Mouse (Mus musculus): ENCODE data around the gene Efcab9.
"Not testable (repeated sequence)": the region's sequence is repeated elsewhere in the genome, so short reads cannot be mapped to it uniquely, and the experiment has no call there.

Efcab9 gene

DNA sequence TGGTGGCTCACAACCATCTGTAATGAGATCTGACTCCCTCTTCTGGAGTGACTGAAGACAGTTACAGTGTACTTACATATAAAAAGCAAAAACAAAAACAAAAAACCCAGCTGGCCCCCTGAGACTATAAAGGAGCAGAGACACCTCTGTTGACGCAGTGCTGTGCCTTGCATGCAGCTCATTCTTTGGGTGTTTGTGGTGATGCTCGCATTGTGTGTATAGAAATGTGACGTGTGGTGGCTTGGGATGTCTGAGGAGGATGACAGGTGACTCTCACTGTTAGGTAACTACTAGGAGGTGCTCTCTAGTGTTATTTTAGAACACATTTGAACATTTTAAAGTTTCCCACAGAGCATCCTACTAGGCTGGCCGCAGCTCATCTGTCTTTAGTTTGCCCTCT lies 3.8 kb upstream of the Efcab9 start:
- DNase-seq, result no peak

DNA sequence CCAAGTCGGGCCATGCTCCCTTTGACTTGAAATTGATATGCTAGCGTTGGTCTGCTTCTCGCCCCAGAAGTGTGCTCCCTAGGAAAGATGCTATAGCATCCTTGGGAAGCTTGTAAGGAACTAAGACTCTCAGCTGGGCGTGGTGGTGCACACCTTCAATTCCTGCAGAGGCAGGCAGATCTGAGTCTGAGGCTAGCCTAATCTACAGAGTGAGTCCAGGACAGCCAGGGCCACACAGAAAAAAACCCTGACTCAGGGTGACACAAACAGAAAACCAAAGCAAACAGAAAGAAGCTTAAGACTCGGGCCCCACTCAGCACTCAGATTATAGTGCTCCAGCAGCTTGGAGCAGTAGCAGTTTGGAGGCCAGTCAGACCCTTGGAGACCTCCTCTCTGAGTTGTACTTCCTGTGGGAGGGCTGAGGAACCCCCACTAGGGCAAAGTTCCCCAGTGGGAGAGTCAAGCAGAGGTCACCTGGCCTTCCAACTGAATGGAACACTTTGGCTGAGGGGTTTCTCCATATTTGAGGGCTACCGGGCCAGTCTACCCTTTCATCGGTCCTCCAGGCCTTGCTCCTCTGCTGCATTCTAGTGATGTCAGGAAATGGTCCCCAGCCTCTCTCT lies 2.7 kb upstream of the Efcab9 start:
- DNase-seq, result no peak

DNA sequence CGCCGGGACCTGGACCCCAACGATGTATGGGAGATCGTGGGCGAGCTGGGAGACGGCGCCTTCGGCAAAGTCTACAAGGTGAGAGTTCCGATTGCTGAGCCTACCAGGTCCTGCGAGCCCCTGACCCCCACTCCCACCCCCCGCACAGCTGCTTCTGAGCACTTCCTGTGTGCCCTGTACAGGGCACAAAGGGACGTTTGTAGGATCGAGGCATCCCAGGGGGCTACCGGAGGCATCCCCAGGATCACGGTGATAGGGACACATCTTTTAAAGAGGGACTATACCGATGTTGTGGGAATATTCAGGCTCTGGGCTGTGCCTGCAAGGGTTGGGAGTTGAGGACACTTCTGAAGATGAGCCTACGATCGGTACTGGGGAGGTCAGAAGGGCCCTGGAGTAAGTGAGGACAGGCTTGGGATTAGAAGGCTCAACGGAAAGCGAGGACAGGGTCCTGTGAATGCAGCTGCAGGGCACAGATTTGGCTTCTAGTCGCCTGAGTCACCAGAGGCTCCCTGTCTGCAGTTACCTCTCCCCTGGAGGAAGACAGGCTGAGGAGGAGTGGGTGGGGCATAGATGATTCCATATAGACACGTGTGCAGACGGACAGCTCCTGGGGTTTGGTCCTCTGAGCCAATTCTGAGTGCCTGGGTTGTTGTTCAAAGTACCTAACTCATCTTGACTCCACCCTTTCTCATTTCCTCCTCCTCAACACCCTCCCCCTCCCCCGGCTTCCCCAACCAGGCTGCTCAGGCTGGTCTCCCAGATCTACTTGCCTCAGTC lies 1.8 kb upstream of the Efcab9 start:
- DNase-seq, result peak in 1 of 2 experiments; percentile 29

DNA sequence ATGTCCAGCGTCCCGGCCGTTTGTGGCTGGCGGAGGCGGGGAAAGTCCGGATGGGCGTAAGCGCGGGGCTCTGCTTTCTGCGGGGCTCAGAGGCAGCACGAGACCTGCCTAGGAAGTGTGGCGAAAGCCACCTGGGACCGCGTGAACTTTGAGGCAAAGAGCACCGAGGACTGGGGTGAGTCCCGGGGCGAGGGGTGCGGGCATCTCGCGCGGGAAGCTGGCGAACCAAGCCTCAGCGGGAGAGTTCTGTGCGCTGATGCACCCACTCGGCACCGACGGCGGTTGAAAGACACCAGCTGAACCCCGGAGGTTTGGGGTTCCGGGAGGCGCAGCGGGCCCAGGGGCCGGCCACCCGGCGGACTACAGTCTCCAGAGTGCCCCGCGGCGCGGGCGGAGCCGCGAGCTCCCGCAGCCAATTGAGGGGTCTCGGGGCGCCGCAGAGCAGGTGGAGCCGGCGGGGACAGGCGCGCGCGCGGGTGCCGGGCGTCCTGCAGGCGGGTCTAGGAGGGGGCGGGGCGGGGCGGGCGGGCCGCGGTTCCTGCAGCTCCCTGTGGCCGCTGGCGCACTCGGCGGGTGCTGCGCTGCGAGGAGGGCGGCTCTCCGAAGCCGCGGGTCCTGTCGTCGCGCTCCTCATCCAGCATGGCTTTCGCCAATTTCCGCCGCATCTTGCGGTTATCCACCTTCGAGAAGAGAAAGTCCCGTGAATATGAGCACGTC lies 1.0 kb upstream of the Efcab9 start, which contains the start of gene Stk10:
TSS of gene Stk10 (plus strand) at position 541 of the 717 bp plus-strand sequence.
- DNase-seq, result peak; percentile 89 to 90

DNA sequence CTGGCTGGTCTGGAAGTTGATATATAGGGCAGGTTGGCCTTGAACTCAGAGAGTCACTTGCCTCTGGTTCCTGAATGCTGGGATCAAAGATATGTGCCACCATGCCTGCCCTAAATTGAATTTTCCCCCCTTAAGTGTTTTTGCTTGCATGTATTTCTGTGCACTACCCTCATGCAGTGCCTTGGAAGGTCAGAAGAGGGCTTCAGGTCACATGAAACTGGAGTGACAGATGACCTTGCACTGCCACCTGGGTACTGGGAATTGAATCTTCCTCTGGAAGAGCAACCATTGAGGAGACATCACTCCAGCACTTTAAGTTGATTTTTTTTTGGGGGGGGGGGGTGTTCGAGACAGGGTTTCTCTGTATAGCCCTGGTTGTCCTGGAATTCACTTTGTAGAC lies 1.7 kb downstream of the Efcab9 start:
- DNase-seq, result no peak

DNA sequence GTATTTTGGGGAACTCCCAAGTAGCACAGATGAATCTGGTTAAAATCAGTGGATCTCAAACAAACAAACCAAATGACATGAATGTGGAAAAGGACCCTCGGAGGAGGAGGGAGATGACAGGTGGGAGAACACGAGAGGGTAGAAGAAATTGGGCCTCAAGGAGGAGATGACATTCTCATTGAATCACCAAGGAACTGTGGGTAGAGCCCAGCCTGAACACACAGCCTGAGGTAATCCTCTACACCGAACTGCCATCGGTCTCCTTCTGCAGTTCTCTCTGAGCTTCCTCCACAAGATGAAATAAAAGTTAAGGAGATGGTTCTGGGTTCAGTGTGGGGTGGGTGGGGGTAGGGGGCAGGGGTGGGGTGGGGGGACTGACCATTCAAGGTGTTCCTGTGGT lies 4.9 kb downstream of the Efcab9 start:
- no peak for DNase-seq

DNA sequence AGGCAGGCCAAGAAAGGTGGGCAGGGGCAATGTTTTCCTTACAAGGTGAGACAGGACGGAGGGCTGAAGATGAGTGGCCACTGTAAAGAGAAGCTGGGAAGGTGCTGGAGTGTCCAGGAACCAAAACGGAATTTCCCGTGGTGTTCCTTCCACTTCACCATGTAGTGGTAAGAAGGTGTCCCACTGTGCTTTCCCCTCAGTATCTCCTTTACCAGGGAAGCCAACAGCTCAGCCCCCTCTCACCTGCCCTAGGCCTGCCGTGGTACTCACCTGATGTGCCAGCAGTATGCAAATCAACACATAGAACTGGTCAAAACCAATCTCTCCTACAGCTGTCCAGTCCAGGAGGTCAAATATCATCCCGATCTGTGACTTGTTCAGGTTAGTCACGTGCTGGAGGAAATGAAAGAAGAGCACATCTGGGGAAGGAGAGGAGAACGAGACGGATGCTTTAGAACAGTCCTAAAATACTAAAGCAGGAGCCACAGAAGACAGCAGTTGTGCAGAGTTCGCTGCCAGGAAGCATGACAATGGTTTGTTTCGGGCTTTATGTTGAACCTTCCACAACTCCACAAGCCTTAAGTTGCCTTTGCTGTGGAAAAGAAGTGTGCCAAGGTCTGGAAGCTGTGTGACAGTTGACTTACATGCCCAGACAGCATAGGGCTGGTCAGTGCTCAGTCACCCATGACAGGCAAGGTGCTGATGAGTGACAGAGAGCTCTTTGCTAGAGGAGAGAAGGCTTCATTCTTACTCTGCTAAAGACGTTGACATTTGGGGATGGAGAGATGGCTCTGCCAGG lies 7.6 kb downstream of the Efcab9 start:
- DNase-seq, result no peak

DNA sequence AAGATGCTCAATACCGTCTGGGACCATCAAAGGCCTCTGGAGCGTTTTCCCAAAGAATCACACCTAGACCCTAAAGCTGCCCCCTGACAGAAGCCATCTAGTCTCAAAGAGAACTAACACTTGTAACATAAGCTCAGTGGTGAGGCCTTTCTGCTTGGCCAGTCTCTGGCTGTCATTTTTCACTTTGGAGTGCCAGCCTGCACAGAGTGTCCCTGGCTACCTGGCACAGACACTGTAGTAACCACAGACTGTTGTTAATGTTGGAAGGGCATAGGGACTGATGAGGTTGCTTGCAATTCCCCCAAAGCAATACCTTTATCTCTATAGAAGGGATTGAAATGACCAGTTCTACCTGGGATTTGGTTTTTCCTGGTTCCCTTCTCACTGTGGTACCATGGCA lies 10.6 kb downstream of the Efcab9 start:
- no peak for DNase-seq

DNA sequence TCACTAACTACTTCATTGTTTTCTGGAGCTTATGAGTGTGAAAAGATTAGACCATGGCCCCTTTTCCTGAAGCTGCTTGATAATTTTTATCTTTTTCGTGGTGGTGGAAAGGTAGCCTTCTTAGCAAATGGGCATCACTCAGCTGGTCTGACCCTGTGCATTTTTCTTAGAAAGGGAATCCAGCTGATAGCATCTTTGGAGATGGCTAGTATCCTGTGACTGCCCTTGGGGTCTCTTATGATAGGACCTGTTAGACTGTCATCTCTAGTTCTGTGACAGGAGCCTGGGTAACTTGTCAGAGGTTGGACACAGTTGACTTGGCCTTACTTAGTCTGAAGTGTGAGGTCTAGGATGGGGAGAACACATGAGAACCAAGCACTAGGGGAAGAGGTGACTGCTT lies 12.5 kb downstream of the Efcab9 start:
- DNase-seq, result no peak

DNA sequence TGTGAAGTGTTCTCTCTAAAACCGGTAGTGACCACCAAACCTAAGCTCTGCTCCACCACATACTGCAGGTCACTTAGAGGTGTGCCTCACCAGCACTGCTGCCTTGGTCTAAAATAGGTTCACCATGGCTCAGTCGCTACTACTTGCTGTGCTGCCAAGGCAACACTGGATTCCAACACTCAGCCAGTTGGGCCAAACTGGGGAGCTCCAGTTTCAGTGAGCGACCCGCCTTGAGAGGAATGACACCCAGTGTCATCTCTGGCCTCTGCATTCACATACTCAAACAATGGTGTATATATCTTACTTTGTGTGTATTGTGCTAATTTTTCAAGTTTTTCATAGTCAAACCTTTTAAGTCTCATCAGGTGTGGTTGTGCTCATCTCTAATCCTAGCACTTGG lies 13.1 kb downstream of the Efcab9 start:
- no peak for DNase-seq

DNA sequence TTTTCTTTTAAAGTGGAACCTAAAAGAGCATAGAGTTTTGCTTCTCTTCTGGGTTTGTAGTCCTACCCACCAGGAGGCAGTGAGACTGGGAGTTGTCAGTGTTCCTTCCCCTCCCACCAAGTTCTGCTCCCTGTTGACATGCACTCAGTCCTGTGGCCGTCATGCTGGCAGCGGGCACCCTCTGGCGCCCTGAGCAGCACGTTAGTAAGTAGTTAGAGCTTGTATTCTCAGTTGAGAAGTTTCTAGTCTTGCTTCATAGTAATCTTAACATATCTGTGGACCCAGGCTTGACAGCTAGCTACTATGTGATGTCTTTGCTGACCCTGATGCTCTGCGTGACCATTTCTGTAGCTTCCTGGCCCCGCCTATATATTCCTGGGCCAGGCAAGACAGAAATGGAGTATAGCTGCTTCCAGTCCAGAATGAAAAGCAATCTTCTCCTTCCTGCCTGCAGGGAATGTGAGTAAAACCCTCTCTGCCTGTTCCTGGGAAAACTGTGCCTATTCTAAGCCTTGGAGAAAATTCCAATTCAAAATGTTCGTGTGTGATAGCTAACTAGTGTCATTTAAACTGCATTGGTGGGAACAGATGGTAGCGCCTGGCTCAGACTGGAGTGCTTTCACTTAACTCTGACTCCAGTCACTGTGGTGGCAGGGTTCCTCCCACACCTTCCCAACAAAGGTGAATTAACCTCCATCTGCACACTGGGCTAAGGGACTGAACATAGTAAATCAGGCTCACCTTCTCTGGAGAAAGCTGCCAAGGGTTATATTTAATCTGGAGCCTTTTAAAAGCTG lies 14.8 kb downstream of the Efcab9 start:
- DNase-seq, result no peak

DNA sequence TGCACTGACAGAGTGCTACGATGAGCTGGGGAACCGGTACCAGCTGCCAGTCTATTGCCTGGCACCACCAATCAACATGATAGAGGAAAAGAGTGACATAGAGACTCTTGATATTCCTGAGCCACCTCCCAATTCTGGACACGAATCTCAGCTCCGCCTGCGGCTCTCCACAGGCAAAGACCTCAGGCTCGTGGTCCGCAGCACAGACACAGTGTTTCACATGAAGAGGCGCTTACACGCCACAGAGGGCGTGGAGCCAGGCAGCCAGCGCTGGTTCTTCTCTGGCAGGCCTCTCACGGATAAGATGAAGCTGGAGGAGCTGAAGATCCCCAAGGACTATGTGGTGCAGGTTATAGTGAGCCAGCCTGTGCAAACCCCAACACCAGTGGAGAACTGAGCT lies 15.8 kb downstream of the Efcab9 start:
- no peak for DNase-seq

DNA sequence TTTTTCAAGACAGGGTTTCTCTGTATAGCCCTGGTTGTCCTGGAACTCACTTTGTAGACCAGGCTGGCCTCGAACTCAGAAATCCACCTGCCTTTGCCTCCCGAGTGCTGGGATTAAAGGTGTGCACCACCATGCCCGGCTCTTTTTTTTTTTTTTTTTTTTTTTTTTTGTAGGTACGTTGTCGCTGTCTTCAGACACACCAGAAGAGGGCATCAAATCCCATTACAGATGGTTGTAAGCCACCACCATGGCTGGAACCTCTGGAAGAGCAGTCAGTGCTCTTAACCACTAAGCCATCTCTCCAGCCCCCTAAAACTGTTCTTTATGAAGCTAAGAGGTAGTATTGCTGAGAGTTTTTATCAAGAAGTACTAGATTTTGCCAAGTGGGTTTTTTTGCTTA lies 17.0 kb downstream of the Efcab9 start:
- not testable (repeated sequence) for DNase-seq

DNA sequence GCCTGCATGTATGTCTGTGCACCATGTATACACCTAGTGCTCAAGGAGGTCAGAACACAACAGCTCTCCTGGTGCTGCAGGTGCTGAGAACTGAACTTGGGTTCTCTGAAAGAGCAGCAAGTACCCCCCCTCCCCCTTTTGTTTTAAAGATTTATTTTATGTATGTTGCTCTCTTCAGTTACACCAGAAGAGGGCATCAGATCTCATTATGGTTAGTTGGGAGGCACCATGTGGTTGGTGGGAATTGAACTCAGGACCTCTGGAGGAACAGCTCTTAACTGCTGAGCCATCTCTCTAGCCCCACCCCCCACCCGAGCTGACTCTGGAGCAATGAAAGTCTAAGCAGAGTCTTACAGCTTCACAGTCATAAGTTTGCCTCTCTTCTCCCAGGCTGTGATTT lies 21.0 kb downstream of the Efcab9 start:
- no peak for DNase-seq

DNA sequence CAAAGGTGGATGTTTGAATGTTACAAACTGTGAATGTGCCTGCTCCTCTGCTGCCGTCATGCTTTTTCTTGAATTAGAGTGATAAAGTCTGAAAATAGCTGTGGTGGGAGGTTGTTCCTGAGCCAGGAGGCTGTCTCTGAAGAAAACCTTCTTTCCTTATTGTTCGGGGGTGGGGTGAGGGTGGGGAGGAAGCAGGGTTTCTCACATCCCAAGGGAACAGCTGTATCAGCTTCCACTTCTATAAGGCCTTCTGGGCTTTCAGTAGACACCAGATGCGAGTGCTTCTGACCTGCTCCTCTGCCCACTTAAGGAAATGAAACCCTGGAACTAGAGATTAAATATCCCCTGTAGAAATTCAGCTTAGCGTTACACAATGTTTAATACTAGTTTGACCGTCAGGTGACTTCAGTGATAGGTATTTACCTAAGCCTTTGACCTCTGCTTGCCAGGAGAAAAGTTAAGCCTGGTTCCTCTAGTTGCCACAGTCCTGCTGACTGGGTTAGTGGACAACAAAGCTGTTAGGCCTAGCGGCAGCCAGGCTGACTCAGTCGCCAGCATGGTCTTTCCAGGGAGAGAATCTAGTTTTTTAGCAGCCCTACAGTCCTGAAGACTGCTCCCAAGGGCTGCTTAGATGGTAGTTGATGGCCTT lies 26.7 kb downstream of the Efcab9 start:
- DNase-seq, result no peak

DNA sequence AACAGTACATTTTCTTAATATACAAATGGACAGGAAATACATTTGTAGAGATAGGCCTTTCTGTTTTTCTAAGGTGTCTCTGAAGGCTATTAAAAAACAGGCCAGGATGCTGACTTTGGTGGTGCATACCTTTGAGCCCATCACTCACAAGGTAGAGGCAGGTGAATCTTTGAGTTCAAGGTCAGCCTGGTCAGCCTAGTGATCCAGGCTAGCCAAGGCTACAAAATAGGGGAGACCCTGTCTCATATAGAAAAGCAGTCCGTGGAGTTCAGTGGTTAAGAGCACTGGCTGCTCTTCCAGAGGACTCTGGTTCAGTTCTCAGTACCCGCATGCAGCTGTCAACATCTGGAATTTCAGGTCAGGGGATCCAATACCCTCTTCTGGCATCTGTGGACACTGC lies 28.2 kb downstream of the Efcab9 start:
- no peak for DNase-seq

DNA sequence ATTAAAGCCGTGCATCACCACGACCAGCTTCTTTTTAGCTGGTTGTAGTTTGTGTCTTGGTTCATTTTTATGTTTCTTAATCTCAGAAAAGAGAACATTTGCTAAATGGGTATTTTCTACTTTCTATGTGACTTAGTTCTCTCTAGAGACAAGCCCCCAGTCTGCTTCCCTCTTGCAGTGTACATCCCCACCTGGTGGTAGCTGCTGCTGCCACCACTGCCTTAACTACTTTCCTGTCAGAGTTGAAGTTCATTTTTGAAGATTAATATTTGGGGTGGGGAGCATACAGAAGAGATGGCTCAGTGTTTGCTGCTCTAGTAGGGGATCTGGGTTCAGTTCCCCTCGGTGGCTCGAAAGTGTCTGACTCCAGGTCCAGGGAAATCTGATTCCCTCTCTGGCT lies 31.9 kb downstream of the Efcab9 start:
- DNase-seq, result no peak

DNA sequence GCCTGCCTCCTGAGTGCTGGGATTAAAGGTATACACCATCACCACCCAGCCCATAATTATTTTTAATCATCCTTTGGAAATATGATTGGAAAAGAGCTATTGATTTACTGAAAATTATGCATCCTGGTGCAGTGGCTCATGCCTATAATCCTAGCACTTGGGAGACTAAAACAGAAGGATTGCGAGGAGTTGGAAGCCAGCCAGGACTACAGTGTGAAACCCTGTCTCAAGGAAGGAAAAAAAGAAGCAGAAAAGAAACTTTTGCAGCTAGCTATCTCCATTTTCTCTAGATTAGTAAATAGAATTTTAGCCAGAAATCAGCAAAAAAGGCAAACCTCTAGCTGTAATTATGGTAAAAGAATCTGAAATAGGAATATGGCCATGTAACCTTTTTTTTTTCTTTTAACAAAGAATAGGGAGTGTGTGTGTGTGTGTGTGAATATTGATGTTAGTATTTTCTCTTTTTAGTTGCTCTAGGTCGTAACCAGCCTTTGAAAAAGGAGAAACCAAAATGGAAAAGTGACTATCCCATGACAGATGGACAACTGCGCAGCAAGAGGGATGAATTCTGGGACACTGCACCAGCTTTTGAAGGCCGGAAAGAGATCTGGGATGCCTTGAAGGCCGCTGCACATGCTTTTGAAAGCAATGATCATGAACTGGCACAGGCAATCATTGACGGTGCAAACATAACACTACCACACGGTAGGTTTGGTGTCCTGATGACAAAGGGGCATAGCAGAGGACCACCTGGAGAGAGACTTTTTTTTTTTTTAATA lies 32.9 kb downstream of the Efcab9 start:
- DNase-seq, result no peak

DNA sequence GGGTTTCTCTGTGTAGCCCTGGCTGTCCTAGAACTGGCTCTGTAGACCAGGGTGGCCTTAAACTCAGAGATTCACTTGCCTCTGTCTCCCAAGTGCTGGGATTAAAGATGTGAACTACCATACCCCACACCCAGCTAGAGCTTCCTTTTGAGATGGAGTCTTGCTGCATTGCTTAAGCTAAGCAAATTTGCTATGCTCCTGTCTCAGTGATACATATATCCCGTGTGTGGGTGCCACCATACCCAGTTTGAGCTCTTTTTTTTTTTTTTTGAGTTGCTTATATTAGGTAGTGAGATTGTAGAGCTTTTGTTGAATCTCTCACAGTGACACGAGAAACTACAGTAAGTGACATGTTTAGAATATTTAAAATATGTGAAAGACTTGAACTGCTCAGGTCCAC lies 36.6 kb downstream of the Efcab9 start:
- DNase-seq, result no peak

DNA sequence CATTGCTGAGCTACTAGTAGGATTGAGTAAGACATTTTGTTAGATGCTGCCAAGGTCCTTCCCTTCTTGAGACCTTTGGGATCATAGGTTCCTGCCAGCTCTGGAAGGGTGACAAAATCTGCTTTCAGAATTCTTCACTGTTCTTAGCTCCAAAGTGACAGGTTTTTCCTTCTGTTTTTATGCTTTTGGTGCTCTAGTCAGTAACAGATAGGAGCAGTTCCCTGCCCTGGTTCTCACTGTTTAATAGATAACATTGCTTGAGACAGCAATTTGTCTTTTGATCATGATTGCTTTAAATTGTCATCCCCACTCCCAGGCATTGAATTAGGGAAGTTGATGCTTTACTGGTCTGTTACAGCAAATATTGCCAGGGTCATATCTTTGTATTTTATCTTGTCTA lies 38.6 kb downstream of the Efcab9 start:
- peak in 1 of 2 experiments; percentile 4 for DNase-seq

DNA sequence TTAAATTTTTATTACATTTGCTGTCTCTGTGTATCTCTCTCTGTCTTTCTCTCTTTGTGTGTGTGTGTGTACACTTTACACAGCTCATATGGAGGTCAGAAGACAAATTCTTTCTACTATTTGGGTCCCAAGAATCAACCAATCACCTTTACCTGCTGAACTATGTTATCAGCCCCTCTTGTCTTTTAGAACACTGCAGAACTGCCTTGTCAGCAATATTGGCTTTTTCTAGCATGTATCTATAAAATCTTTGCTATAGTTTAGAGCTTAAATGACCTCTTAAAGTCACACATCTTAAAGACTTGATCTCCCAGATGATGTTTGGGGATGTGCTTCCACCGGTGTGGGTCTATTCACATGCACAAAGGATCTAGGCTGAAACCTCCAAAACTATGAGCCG lies 40.8 kb downstream of the Efcab9 start:
- no peak for DNase-seq
